Mouse (Mus musculus) liver, adult 10 weeks (tissue): ENCODE data around the gene Wdr24. TPM values are rescaled to one million over a fixed set of nuclear protein-coding genes. Genes with fewer than 3 reads are reported as not detected.

Experiments
- polyA plus RNA-seq: library from polyadenylated mRNA; stranded (reverse); fragments of 350-450 nt; fragmentation: Illumina TruSeq; extraction: RNeasy Lipid Tissue Mini Kit (QIAGEN cat#74804); gene quantifications from one replicate; pipeline ENCODE4 v1.2.3, GENCODE M21; 2014; ENCODE audit warnings: low read depth, low replicate concordance

The Wdr24 gene
- polyA plus RNA-seq, 1 experiment from 2014 or later: 0.64 TPM

Other genes with a start within 250 kb of the Wdr24 start
- 2.1 TPM for gene Lmf1, start 244.5 kb upstream of the Wdr24 start, polyA plus RNA-seq
- gene Gng13, start 106.5 kb upstream of the Wdr24 start, polyA plus RNA-seq: not detected
- gene Chtf18, start 96.2 kb upstream of the Wdr24 start, polyA plus RNA-seq: not detected
- not detected for gene Rpusd1, start 96.0 kb upstream of the Wdr24 start, polyA plus RNA-seq
- gene Mslnl, start 87.6 kb upstream of the Wdr24 start, polyA plus RNA-seq: not detected
- 0.53 TPM for gene Msln, start 69.2 kb upstream of the Wdr24 start, polyA plus RNA-seq
- 2.1 TPM for gene Narfl, start 49.9 kb upstream of the Wdr24 start, polyA plus RNA-seq
- gene Haghl, start 38.0 kb upstream of the Wdr24 start, polyA plus RNA-seq: not detected
- not detected for gene Ccdc78, start 37.0 kb upstream of the Wdr24 start, polyA plus RNA-seq
- 0.32 TPM for gene Fam173a, start 30.7 kb upstream of the Wdr24 start, polyA plus RNA-seq
- gene AC134908.4, start 28.0 kb upstream of the Wdr24 start, polyA plus RNA-seq: 1.6 TPM
- not detected for gene Metrn, start 26.5 kb upstream of the Wdr24 start, polyA plus RNA-seq
- not detected for gene Fbxl16, start 14.5 kb upstream of the Wdr24 start, polyA plus RNA-seq
- gene Jmjd8, start 5.2 kb downstream of the Wdr24 start, polyA plus RNA-seq: 5.3 TPM
- gene Stub1, start 9.8 kb downstream of the Wdr24 start, polyA plus RNA-seq: 5.4 TPM
- not detected for gene Rhbdl1, start 13.7 kb downstream of the Wdr24 start, polyA plus RNA-seq
- gene Gm20683, start 18.1 kb downstream of the Wdr24 start, polyA plus RNA-seq: not detected
- 9.5 TPM for gene Rhot2, start 21.2 kb downstream of the Wdr24 start, polyA plus RNA-seq
- gene Wdr90, start 37.9 kb downstream of the Wdr24 start, polyA plus RNA-seq: 0.45 TPM
- 3.8 TPM for gene Mcrip2, start 45.1 kb downstream of the Wdr24 start, polyA plus RNA-seq
- 13.0 TPM for gene Mettl26, start 51.4 kb downstream of the Wdr24 start, polyA plus RNA-seq
- gene Wfikkn1, start 57.2 kb downstream of the Wdr24 start, polyA plus RNA-seq: not detected
- 0.74 TPM for gene Rab40c, start 96.1 kb downstream of the Wdr24 start, polyA plus RNA-seq
- gene Pigq, start 121.3 kb downstream of the Wdr24 start, polyA plus RNA-seq: 14.8 TPM
- not detected for gene Nhlrc4, start 121.3 kb downstream of the Wdr24 start, polyA plus RNA-seq
- gene A930017K11Rik, start 128.9 kb downstream of the Wdr24 start, polyA plus RNA-seq: not detected
- gene Capn15, start 162.2 kb downstream of the Wdr24 start, polyA plus RNA-seq: 0.77 TPM
- gene Rab11fip3, start 245.9 kb downstream of the Wdr24 start, polyA plus RNA-seq: 2.0 TPM